Mouse (Mus musculus) frontal cortex, adult (tissue): ENCODE data around the gene Proser2.

Experiments used
- ATAC-seq: cut with Nextera tagmentation; 2 replicates; pipeline ENCODE4 v1.9.2; 2017; ENCODE audit warnings: mild to moderate bottlenecking, moderate library complexity, mixed read lengths; ENCODE audit not compliant: low TSS enrichment

Proser2 gene

GRCm38 (mm10) chr2:6072685-6073260 lies 57.2 kb downstream of the Proser2 start:
- ATAC-seq = no peak

- no peak for ATAC-seq
Measured at GRCm38 (mm10) chr2:6071598-6072440, 58.2 kb downstream of the Proser2 start.

DNA sequence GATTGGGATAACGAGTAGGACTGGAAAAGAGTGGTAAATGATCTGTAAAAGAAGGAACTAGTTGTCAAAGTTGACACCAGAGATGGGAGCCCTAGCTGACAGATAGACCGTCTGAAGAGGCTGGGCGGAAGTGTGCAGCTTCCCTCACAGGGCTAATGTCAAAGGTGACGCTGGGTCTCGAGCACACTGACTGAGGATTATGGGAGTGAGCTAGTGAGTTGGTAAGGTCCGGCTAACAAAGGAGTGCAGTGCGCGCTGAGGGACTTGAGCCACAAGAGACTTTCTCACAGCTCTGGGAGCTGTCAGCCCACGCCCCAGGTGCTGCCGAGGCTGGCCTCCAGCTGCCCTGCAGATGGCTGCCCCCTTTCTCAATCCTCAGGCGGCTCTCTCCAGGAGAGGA lies 59.1 kb downstream of the Proser2 start:
- ATAC-seq = no peak

- ATAC-seq = no peak
Measured at GRCm38 (mm10) chr2:6067341-6067740, 62.7 kb downstream of the Proser2 start.

DNA sequence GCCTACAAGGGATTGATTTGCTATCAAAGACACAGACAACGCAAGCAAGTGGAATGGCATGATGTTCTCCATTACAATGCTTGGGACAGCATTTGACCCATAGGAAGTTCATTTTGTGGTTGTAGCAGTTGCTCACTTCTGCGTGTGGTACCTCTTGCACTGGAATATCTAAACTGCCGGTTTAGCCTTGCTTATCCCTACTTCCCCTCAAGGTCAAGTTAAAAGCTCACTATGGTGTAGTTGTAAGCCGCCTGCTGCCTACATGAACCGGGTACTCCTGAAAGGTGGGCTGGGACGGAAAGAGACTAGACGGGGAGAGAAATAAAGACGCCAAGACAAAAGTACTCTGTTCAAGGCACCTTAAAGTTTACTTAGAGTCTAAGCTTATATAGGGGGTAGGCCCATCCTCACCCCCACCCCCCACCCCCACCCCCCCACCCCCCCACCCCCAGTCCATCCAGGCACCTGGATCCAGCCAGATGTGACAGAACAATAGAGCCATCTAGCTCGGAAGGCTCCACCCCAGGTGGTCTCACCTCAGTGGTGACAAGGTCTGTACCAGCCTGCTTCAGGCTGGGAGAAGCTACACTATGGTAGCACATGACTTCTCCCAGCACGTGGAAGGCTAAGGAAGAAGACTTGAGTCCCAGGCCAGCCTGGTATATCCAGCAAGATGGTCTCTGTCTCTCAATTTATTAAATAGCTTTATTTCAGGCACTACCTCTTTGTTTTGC lies 69.8 kb downstream of the Proser2 start:
- ATAC-seq = no peak

- ATAC-seq = no peak
Measured at GRCm38 (mm10) chr2:6059291-6059690, 70.7 kb downstream of the Proser2 start.

- no peak for ATAC-seq
Measured at GRCm38 (mm10) chr2:6056518-6056917, 73.5 kb downstream of the Proser2 start.

GRCm38 (mm10) chr2:6055466-6055865 lies 74.5 kb downstream of the Proser2 start:
- ATAC-seq = no peak

- ATAC-seq = no peak
Measured at GRCm38 (mm10) chr2:6049018-6049417, 81.0 kb downstream of the Proser2 start.

DNA sequence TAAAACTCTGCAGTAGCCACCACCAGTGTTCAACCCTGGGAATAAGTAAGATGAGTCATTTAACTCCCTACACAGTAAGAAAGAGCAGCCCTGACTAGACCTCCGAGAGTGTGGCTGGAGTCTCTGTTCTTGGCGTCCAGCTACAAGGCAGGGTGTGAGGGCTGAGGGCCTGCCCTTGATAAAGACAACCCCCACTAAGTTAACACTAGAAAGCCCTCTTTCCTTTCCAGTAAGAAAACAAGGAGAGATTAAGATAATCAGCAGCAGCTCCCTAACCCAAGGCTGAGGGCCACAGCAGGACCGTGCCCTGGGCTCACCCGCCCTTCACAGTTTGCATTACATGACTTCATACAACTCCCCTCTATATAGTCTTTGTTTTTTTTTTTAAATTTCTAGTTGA lies 81.4 kb downstream of the Proser2 start:
- no peak for ATAC-seq
